Mouse (Mus musculus): Measurements from ENCODE around the gene Mettl26.

Mettl26 gene

DNA sequence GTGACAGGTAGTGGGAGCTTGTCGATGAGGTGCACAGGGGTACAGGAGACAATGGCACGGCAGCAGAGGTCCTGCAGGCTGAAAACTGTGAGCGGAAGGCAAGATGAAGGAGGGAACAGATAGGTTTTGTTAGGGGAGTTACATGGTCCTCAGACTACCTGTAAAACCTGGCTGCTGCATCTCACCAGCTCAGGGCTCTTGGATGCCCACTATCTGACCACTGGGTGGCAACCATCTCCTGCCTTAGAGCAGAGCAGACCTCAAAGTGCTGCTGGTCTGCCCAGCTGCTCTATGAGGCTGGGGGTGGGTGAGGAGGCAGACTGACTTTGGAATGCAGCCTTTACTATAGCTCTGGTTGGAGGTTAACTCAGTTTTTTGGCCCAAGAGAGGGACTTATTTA, 8.9 kb downstream of the Mettl26 start:
- no peak for DNase-seq (ENCODE audit: low read depth)

DNA sequence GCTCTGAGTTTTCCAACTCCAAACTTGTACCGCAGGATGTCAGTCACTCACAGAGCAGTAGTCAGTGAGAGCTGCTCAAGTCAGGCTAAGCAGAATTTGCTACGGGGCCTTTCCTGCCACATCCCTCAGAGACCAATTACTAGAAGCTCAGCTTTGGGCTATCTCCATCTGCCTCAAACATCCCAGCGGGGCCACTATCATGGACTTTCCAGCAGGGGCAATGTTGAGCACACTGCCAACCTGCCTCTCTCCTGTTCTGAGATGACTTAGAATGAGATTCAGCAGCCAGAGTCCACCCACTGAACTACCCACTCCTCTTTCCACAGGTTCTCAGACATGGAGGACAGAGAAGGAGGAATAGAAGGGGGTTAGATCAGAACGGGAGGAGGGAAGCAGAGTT, 10.8 kb downstream of the Mettl26 start:
- no peak for DNase-seq (ENCODE audit: low read depth)

DNA sequence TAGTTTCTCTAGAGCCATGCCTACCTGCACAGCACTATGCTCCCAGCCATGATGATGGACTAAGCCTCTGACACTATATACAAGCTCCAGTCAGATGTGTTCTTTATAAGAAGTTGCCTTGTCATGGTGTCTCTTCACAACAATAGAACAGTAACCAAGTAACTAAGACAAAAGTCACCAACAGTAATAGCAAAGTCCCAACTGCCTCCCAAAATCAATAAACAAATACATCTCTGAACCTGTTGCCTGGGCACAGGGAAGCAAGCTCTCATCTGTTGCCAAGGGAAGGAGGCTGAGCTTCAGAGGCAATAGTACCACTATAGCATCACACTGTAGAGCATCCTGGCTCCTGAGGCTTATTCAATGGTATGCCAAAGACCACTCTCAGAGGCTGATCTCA, 11.9 kb downstream of the Mettl26 start:
- no peak for DNase-seq (ENCODE audit: low read depth)

DNA sequence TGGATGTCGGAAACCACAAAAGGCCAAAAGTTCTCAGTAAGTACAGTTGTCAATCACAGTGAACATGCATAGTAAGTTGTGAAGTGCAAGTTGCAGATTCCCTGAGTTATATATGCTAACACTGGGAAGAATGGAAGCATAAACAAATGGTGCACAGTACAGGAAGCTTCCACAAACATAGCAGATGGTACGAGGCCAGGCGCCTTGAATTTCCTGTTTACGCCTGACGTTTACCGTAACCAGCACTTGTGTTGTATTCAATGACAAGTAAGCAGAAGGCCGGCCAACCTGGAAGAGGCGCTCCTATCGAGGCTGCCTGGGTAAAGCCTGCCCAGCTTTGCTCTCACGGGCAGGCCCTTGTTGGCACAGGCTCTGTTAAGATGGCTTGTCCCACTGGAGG, 12.6 kb downstream of the Mettl26 start:
- no peak for DNase-seq (ENCODE audit: low read depth)

DNA sequence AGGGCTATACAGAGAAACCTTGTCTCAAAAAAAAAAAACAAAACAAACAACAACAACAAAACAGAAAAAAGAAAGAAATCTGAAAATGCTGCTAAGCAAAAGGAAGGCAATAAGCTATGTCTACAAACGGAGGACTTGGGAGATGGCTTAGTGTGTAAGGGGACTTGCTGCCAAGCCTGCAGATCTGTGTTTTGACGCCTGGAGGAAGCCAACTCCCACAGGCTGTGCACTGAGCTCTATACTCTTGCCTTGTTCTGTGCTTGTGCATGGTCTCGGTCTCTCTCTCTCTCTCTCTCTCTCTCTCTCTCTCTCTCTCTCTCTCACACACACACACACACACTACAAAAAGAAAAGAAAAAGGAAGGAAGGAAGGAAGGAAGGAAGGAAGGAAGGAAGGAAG, 14.0 kb downstream of the Mettl26 start:
- DNase-seq (ENCODE audit: low read depth), result no peak

DNA sequence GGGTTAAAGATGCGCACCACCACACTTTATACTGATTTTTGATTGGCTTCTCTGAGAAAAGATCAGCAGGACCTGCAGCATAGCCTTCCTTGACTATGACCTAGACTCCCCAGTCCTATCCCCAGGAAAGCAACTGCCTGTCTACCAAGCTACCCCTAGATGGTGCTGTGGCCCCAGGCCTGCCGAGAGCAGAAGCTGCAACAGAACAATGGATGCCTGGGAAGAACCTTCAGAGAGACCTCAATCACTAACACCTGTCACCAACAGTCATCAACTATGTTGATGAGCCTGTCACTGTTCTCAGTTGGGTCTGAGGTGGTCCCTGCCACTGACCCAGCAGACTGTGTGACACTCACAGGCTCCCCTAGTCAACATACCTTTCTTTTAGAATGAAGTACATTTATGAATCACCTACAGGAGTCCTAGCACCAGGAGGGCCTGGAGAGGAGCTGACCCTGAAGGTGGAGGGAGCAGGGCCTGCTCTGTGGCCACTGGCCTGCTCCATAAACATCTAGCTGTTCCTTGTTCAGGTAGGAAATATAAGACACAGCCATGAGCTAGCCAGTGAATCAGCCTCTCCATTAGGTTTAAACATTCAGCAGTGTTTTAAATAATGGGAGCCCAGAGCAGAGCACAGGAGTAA, 19.2 kb downstream of the Mettl26 start:
- DNase-seq (ENCODE audit: low read depth), result no peak

DNA sequence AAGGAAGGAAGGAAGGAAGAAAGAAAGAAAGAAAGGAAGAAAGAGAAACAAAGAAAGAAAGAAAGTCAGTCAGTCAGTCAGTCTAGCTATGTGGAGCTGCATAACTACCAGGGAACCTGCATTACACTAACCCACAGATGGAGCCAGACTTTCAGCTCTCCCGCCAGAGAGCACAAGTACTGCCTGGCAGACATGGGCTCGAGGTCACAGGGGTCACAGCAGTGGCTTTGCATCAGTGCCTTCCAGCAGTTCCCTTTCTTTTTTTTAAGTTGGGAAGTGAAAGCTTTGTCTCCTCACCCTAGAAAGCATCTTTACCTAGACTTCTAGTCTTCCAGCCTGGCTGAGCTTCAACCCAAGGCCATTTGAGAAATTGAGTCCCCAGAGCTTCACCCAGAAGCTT, 20.5 kb downstream of the Mettl26 start:
- no peak for DNase-seq (ENCODE audit: low read depth)

DNA sequence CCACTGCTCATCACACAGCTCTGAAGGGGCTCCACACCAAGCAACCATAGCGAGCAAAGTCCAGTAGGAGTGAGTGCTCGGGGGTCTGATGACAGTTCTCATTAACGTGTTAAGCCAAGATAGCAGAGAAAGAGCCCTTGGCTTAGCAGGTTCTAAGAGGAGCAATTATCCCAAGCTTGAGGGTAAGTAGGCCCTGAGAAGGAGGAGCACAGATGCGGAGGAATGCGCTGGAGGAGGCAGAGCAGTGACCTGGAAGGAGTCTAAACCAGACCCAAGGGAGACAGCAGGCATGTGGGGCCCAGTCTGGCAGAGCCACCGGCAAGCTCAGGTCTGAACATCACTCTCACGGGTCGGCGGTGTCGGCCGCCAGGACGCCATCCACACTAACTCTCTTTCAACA, 21.0 kb downstream of the Mettl26 start:
- no peak for DNase-seq (ENCODE audit: low read depth)

DNA sequence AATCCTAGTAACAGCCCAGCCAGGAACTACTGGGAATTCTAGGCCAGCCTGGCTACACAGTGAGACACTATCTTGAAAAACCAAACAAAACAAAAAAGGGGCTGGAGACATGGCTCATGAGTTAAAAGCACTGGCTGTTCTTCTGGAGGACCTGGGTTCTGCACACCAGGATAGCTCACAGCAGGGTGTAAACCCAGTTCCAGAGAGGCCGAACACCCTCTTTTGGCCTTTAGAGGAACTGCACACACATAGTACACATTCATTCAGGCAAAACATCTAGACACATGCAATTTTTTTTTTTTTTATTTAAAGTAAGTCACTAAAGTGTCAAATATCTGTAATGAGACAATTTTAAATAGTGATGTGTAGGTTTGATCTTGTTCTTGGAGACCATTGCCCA, 25.3 kb downstream of the Mettl26 start:
- DNase-seq (ENCODE audit: low read depth), result no peak

DNA sequence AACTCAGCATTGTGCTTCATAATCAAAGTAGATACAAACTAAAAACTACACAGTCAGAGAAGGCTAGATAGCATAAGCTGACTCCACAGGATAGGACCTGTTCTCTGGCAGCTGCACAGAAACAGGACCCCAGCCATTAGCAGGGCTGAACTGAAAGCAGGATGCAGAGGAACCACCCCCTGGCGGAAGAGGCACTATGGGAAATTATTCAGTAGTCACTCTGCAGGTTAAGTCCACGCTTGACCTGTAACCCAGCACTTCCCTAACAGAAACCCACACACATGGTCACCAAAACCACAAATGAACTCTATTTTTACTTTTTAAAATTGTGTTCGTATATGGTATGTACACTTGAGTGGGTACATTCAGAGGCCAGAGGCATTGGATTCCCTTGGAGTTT, 28.2 kb downstream of the Mettl26 start:
- DNase-seq (ENCODE audit: low read depth), result no peak

DNA sequence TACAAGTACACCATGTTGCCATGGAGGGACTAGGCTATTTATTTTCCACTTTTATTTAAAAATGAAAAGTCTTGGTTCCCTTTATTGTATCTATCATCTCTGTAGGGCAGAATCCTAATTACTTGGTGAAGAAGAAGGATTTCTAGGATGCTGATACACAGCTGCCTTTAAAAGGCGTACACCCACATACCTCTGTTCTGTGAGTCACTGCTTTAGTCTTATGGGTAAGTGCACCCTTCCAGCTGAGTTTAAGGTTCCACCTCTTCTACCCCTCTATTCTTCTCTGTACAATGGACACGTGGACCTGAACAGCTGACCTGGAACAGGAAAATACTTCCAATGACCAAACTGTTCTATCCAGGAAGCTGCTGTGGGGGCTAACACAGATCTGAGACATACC, 32.8 kb downstream of the Mettl26 start:
- DNase-seq (ENCODE audit: low read depth), result no peak

DNA sequence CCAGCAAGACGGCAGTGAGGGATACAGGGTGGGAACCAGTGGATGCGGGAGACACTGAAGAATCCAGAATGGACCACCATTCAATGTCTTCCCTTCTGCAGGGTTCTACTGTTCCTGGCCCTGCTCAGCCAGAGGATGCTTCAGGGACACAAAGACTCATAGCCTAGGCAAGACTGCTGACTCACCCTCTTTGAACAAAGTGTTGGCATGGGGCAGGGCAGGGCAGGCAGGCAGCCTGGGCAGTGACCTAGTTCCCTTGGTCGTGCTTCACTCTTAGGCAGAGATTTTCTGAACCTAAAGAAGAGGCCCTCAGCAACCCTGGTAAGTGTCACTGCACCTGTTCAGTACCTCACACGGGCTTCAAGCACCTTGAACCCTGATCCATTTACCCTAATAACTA, 36.9 kb downstream of the Mettl26 start:
- DNase-seq (ENCODE audit: low read depth), result no peak

DNA sequence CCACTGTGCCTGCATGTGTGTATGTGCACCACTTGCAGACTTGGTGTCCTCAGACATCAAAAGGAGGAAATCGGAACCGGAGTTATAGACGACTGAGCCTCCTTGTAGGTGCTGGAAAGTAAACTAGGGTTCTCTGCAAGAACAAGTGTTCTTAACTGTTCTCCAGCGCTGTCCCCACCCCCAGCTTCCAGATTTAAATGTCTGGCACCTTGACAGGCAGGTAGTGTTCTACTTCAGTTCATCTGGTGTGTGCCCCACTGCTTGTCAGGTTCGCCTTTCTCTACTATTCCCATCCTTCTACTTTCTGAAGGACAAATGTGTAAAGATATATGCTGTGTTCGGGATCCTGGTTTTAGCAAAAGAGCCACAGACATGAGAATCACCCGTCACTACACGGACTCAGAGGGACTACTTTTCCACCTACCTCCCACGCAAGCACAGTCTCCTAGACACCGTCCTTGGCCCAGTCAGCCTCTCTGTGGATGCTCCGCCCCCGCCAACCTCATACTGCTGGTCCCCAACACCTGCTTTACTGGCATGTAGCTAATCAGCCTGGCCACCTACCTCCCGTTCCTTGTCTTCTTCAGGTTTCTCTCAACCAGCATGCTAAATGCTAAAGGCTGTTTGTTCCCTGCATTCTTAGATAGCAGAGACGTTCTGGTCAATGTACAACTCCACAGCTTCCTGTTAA, 38.5 kb downstream of the Mettl26 start:
- no peak for DNase-seq (ENCODE audit: low read depth)

DNA sequence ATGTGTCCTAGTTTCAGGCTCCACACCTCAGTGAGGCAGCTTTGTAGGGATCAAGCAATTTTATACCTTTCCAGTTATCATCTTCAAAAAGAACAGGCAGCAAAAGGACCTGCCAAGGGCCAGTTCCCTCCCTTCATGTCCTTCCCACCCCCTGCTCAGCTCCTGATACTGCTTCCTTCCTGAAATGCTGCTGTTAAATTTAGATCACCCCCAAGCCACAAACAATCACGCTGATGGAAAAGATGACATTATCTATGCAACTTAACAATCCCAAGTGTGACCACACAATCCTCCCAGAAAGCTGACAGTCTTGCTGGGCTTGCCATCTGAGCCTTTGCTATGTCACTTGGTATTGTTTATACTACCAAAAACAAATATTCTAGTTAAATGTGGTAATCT, 39.0 kb downstream of the Mettl26 start:
- DNase-seq (ENCODE audit: low read depth), result no peak

DNA sequence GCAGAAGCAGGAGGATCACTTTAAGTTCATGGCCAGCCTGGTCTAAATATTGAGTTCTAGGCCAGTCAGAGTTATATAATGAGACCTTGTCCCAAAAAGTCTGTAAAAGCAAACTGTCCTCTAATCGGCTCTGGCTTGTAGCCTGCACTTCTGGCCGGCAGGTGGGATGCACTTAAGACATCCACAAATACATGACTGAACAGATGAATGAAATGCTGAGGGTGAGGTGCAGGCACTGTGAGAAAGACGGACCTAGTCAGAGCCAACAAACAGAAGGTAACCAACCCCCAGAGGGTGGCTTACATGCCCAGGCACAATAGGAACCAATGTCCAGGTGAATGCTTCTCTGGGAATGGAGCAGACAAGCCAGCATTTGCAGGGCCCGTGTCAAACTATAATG, 39.4 kb downstream of the Mettl26 start:
- DNase-seq (ENCODE audit: low read depth), result no peak

DNA sequence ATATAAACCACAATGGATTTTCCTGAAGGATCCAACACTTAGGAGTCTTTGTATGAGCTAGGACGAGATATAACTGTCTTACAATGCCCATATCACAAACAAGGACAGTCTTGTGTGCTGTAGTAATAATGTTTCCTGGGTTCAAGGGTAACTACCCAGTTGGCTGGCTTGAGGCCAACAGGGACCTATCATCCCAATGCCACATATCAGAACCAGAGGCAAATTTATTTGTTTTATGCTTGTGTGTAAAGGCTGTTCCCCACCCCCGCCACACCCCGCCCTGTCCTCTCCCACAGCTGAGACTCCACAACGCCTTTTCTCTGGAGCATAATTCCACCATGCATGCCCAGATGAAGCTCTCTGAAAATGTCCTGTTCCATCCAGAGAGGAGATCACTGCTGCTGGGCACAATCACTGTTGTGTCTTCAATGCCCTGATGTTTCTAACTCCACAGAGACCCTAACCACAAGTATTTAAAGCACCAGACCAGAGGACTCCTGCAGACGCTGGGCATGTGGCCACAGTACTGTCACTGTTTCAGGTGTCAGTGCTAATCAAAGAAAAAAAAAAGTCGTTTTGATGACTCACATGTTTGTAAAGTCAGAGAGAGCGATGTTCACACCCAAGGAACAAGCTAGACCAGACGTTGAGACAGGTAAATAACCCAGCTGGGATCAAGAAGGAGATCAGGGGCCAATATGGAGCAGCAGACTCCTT, 42.2 kb downstream of the Mettl26 start:
- no peak for DNase-seq (ENCODE audit: low read depth)

DNA sequence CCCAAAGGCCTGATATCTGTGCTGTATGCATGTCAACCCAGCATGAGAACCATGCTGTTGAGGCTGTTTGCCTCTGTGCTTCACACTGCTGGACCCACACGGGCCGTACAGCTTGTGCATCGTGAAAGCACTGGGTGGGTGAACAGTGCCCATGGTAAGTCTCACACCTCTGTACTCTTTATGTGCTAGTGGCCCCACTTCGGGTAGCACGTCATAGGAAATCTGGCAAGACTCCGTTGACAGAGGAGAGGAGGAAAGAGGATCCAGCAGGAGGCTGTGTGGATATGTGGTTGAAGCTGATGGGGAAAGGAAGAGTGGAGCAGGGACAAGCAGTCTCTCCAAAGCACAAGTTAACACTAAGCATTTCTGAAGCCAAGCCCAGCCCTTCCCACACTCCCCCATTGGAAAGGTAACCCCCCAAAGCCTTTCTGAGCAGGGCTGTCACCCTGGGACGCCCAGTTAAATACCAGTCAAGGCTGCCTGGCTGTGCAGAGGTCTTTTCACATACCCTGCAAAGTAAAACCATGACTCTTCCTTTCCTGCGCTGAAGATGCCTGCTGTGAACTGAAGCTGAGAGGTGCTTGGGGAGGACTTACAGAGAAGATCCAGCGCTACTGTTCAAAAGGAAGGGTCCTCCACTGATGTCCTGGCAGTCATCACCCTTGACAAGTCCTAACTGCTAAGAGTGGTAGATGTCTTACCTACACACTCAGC, 43.3 kb downstream of the Mettl26 start:
- no peak for DNase-seq (ENCODE audit: low read depth)

DNA sequence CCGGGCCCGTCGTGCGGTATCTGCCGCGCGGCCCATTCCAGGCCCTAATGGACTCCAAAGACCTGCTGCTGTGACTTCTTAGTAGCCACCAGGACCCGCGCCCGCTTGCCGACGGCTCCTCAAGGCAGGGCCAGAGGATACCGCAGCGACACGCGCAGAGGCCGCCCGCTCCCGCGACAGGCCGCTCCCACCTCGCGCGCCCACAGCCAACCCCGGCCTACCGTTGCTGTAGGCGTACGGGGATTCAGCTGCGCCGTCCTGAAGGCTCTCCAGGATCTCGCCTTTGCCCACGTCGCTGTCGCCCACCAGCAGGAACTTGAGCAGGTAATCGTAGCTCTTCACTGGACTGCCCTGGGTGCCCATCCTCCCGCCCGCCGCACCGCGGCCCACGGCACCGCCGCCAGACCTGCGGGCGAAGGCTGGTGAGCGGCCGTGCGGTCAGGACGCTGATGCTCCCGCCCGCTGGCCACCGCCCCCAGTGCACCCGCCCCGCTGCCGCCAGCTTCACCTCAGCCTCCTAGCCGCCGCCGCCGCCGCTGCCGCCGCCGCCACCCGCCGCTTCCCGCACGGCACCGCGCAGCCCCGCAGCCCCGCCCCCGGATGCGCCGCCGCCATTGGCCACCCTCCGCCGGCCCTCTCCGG, 44.4 kb downstream of the Mettl26 start, which contains the start of gene Rab40c:
Gene Rab40c, minus strand, starts transcription at position 584 of the 642 bp plus-strand sequence.
- DNase-seq (ENCODE audit: low read depth), result no peak

DNA sequence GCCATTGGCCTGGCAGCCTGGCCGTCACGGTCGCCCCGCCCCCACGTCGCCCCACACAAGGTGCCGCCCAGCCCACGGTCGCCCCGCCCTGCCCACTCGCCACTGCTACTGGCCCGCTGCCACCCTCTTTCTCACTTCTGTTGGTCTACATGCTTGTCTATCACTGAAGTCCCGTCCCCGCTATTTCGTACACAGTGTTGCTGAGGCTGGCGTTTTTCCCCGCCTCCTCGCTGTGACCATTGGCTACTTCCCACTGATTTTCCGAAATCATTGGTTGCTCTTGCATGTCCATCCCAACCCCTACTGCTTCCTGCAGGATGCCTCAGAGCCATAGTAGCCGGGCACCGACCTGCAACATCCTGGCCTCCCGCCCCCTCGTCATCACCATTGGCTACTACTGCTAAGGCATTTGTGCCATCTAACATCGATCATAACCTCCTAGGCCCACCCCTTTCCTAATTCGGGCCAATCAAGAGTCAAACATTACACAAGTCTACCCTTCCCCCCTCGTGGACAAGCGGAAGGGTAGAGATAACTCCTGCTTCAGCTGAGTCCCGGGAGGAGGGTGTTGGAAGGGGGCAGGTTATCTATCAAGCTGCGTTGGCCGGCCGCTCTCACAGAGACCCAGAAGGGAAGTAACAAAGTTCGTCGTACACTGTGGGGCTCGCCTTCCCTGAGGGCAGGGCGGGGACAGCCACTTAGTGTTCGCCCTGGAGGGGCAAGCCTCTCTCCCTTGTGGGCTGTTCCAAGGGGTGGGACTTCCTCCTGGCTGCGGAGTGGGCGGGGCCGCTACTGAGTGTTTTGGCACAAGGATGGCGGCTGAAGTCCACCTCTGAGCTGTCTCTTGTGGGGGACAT, 45.1 kb downstream of the Mettl26 start:
- DNase-seq (ENCODE audit: low read depth), result peak; percentile 100

DNA sequence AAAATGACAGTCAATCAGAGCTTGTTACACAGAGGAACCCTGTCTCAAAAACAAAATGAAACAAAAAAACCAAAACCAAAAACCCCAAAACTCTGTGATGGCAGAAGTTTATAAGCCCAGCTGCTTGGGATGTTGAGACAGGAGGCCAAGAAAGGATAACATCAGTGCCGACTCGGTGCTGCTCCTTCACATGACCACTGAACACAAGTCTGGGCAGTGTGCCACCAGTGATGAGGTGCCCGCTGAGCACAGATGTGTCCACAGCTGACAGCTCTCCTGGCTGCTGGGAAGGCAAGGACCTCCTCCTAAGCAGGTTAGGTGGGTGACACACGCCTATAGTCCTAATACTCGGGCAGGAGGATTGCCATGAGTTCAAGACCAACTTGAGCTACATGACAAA, 47.2 kb downstream of the Mettl26 start:
- no peak for DNase-seq (ENCODE audit: low read depth)

DNA sequence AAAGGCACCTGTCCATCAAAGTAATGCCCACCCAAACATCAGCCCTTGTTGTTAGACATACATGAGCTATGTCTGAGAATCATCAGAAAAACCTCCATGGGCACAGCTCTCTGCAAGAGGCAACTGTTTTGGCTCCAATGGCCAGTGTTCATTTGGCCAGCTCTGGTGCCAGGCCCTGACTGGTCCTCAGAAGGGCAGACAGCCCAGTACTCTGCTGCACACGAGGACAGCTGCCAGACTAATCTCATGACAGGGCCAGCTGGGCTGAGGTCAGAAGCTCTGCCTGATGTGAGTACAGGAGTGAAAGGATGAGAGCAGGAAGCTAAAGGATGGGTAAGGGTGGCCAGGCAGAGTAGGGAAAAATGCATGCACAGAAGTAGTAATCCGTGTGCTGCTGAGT, 50.5 kb downstream of the Mettl26 start:
- no peak for DNase-seq (ENCODE audit: low read depth)
